Mouse (Mus musculus) limb, embryonic 14.5 days (tissue): Measurements from ENCODE around the gene Lrp6. TPM values are rescaled to one million over a fixed set of nuclear protein-coding genes. Genes with fewer than 3 reads are reported as not detected.

Source experiments
- ATAC-seq: fragments of 200-750 bp; cut with Nextera tagmentation; 2 replicates; pipeline ENCODE4 v1.8.0; 2017; ENCODE audit warnings: low read depth, moderate number of reproducible peaks, moderate TSS enrichment; ENCODE audit not compliant: low FRiP score
- DNase-seq: peaks from one replicate; pipeline ENCODE4 v3.0.0-alpha.2; 2015; ENCODE audit warnings: low spot score
- H3K27ac ChIP-seq: fragments of 300-500 bp; sonication (generic); replicated peaks from 2 replicates; pipeline ENCODE4 v1.5.1; 2014; ENCODE audit warnings: low read depth, mild to moderate bottlenecking, low read length, moderate library complexity, mixed read lengths
- H3K27me3 ChIP-seq: fragments of 300-500 bp; sonication (generic); 2 replicates; pipeline ENCODE4 v1.6.1; 2014; ENCODE audit warnings: low read length, mixed read lengths; ENCODE audit not compliant: control insufficient read depth, insufficient read depth
- H3K36me3 ChIP-seq: fragments of 300-500 bp; sonication (generic); 2 replicates; pipeline ENCODE4 v1.6.1; 2014; ENCODE audit warnings: mild to moderate bottlenecking, low read length, moderate library complexity, mixed read lengths; ENCODE audit not compliant: control insufficient read depth, insufficient read depth
- H3K4me1 ChIP-seq: fragments of 300-500 bp; sonication (generic); 2 replicates; pipeline ENCODE4 v1.6.1; 2014; ENCODE audit warnings: antibody characterized with exemption, low read length, mixed read lengths; ENCODE audit not compliant: control insufficient read depth, insufficient read depth
- H3K4me2 ChIP-seq: fragments of 300-500 bp; sonication (generic); replicated peaks from 2 replicates; pipeline ENCODE4 v1.6.1; 2014; ENCODE audit warnings: low read depth, mild to moderate bottlenecking, low read length, moderate library complexity; ENCODE audit not compliant: severe bottlenecking
- H3K4me3 ChIP-seq: fragments of 300-500 bp; sonication (generic); replicated peaks from 2 replicates; pipeline ENCODE4 v1.5.1; 2014; ENCODE audit warnings: low read length
- H3K9ac ChIP-seq: fragments of 300-500 bp; sonication (generic); 2 replicates; pipeline ENCODE4 v1.6.1; 2014; ENCODE audit warnings: mild to moderate bottlenecking, low read depth, low read length, moderate library complexity; ENCODE audit not compliant: severe bottlenecking
- H3K9me3 ChIP-seq: fragments of 300-500 bp; sonication (generic); 2 replicates; pipeline ENCODE4 v1.6.1; 2016; ENCODE audit warnings: low read length; ENCODE audit not compliant: control insufficient read depth
- POLR2A ChIP-seq: fragments of 200-500 bp; IDR thresholded peaks from 2 replicates; pipeline ENCODE4 v1.8.0; 2012; ENCODE audit warnings: inconsistent platforms, mild to moderate bottlenecking, moderate library complexity, borderline replicate concordance; ENCODE audit not compliant: insufficient read depth, insufficient read length; ENCODE audit errors: extremely low read depth
- WGBS: fragments of 180-500 bp; shearing (Covaris S2); extraction: QIAGEN DNeasy Blood & Tissue Kit; methylation state at CpG from one replicate; pipeline ENCODE4 v1.1.7; 2014; 5-methylcytosine and 5-hydroxymethylcytosine counted together
- polyA plus RNA-seq, 2 experiments: library from polyadenylated mRNA; depleted of rRNA in 1 of 2; stranded (reverse) in 1 of 2; unstranded in 1 of 2; fragments of >200 nt; fragmentation: Nextera tagmentation in 1 of 2; extraction: Ambion mirVana in 1 of 2; gene quantifications; 2 replicates each; pipeline versions ENCODE4 v1.2.1 to v1.2.3; 2012 to 2014

The Lrp6 gene
- polyA plus RNA-seq, 2 experiments = 39.5 to 42.7 TPM

- ATAC-seq = no peak
- Histone ChIP-seq H3K36me3 (peaks cover 17% of the 10 kb centered on the region; the same call in 1 of the 2 replicates), H3K27ac (no peak overlapping the region), H3K4me1 (peaks cover 10% of the 10 kb centered on the region), H3K4me3 (no peak overlapping the region), H3K27me3 (no peaks in the 10 kb centered on the region), H3K9ac (no peak overlapping the region), H3K4me2 (no peak overlapping the region), H3K9me3 (no peaks in the 10 kb centered on the region)
- TF ChIP-seq POLR2A = no peak
- 78% methylated on average over 5 of the region's 5 CpGs for WGBS
- DNase-seq = no peak
Measured at GRCm38 (mm10) chr6:134443925-134444324, 122.8 kb downstream of the Lrp6 start.

GRCm38 (mm10) chr6:134443198-134443904 lies 123.4 kb downstream of the Lrp6 start:
- TF ChIP-seq POLR2A = no peak

GRCm38 (mm10) chr6:134442219-134442618 lies 124.5 kb downstream of the Lrp6 start:
- DNase-seq (no peak), ATAC-seq (no peak)
- H3K4me3 ChIP-seq = no peak overlapping the region
- H3K9me3 ChIP-seq = no peaks in the 10 kb centered on the region
- H3K4me2 ChIP-seq = no peak overlapping the region
- peaks cover 21% of the 10 kb centered on the region for H3K4me1 ChIP-seq
- no peak overlapping the region for H3K9ac ChIP-seq
- 86% methylated on average over 5 of the region's 5 CpGs for WGBS
- TF ChIP-seq POLR2A = no peak
- H3K27ac ChIP-seq = no peak overlapping the region
- no peaks in the 10 kb centered on the region for H3K27me3 ChIP-seq
- H3K36me3 ChIP-seq = peaks cover 13% of the 10 kb centered on the region; the same call in 1 of the 2 replicates

More at GRCm38 (mm10) chr6:134443198-134443904, 123.4 kb downstream of the Lrp6 start:
- no peak overlapping the region for H3K9ac ChIP-seq
- ATAC-seq (no peak), DNase-seq (no peak)
- H3K4me2 ChIP-seq = no peak overlapping the region
- H3K27ac ChIP-seq = no peak overlapping the region
- H3K9me3 ChIP-seq = no peaks in the 10 kb centered on the region
- H3K36me3 ChIP-seq = peaks cover 17% of the 10 kb centered on the region; the same call in 1 of the 2 replicates
- no peak overlapping the region for H3K4me3 ChIP-seq
- 74% methylated on average over 9 of the region's 9 CpGs for WGBS
- no peaks in the 10 kb centered on the region for H3K27me3 ChIP-seq
- peaks cover 16% of the 10 kb centered on the region for H3K4me1 ChIP-seq

- WGBS = 82% methylated on average over 3 of the region's 3 CpGs
- H3K4me2 ChIP-seq = no peak overlapping the region
- H3K4me3 ChIP-seq = no peak overlapping the region
- H3K27ac ChIP-seq = no peak overlapping the region
- H3K9me3 ChIP-seq = no peaks in the 10 kb centered on the region
- no peak for DNase-seq
- TF ChIP-seq POLR2A = no peak
- H3K27me3 ChIP-seq = no peaks in the 10 kb centered on the region
- H3K4me1 ChIP-seq = peaks cover 24% of the 10 kb centered on the region
- H3K9ac ChIP-seq = no peak overlapping the region
- ATAC-seq = no peak
- H3K36me3 ChIP-seq = peaks cover 8% of the 10 kb centered on the region; the same call in 1 of the 2 replicates
Measured at GRCm38 (mm10) chr6:134441716-134442115, 125.0 kb downstream of the Lrp6 start.

GRCm38 (mm10) chr6:134440023-134440422 lies 126.7 kb downstream of the Lrp6 start:
- Histone ChIP-seq H3K27ac (peak overlapping the region; percentile 85), H3K9me3 (no peaks in the 10 kb centered on the region), H3K27me3 (no peaks in the 10 kb centered on the region), H3K4me2 (peak overlapping the region; percentile 61), H3K36me3 (peaks cover 2% of the 10 kb centered on the region; the same call in 1 of the 2 replicates), H3K9ac (peak overlapping the region; percentile 42), H3K4me3 (peak overlapping the region; percentile 25), H3K4me1 (peaks cover 25% of the 10 kb centered on the region)
- TF ChIP-seq POLR2A = no peak
- DNase-seq = no peak
- WGBS = 14% methylated on average over 10 of the region's 10 CpGs
- ATAC-seq = no peak; the same call in 1 of the 2 replicates
